Mouse (Mus musculus): ENCODE results near the gene Phf14. TPM values are rescaled to one million over a fixed set of nuclear protein-coding genes. Genes with fewer than 3 reads are reported as not detected.

Phf14 gene
- 49.4 TPM for polyA plus RNA-seq (2015; fragmentation: Illumina TruSeq; extraction: RNeasy Lipid Tissue Mini Kit (QIAGEN cat#74804); ENCODE audit: insufficient read depth, low replicate concordance)

DNA sequence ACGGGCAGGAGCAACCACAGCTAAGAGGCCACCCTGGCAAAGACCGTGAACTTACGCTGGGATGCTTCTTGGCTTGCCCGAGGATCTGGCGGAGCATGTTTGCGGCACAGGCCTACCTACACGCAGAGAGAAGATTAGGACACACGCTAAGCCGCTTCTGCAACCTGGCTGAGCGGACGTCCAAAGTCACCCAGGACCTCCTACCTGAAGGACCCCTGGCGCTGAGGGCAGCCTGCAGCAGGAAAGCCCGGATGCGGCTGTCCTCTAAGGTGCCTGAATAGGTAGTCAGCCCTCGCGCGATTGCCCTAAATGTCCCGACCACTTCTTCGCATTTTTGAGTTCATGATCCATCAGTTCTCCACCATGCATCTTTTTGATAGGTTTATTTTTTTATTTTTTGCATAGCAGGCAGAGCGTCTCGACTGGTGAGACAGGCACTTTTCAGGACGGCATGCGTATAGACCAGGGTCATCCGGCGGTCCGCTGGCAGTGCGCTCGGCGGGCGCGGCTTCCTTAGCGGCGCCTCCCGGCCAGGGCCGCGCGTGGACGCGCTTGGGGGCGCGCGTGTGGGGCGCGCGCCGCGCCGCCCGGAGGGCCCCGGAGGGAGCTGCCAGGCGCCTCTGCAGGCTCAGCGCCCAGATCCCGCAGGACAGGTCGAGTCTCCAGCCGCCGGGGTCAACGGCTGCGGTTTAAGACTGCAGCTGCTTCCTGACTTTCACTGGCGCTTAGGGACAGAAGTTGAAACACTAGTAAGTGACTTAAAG lies at the start of gene Phf14, which contains the start of gene Ndufa4:
Phf14 (plus strand) TSS at position 541 of the 764 bp plus-strand sequence.
Ndufa4 (minus strand) TSS at position 229 of the 764 bp plus-strand sequence.

Other genes starting within 250 kb of the Phf14 start
- gene Ndufa4, start 312 bp upstream of the Phf14 start, polyA plus RNA-seq (2015; fragmentation: Illumina TruSeq; extraction: RNeasy Lipid Tissue Mini Kit (QIAGEN cat#74804); ENCODE audit: insufficient read depth, low replicate concordance) = 439 TPM

Data from spleen, adult 10 weeks (tissue).